Mouse (Mus musculus) T-cell, adult 2 months (primary cell): ENCODE measurements around the gene Sdc1.
A peak's percentile ranks its signal among the peaks of the same experiment; 100 is the strongest.

Experiments used
- DNase-seq: peaks from one replicate; pipeline ENCODE4 v3.0.0; 2022; ENCODE audit warnings: low spot score

The Sdc1 gene

DNA sequence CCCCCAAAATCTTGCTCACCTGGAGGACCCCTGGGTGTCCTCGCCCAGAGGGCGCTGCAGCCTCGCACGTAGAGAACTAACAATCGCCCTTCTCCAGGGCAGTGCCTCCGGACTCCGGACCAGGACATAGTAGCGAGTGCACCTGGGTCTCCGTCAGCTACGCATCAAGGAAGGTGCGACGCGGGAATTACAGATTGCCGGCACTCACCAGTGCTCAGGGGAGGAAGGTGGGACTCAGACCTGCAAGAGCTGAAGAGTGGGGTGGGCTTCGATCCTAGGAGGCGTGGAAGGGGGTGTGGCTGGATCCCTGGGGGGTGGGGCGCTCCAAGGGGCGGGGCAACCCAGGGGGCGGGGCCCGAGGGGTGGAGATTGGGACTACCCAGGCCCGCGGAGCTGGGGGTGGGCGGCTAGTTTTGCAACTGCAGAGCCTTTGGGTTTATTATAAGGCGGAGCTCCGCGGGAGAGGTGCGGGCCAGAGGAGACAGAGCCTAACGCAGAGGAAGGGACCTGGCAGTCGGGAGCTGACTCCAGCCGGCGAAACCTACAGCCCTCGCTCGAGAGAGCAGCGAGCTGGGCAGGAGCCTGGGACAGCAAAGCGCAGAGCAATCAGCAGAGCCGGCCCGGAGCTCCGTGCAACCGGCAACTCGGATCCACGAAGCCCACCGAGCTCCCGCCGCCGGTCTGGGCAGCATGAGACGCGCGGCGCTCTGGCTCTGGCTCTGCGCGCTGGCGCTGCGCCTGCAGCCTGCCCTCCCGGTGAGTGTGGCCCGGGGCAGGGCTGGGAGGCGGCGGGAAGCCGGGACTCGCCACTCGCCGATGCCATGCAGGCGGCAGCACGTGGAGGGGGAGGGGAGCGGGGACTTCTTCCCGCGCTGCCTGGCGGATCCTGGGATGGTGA is at the start of gene Sdc1:
Sdc1 (plus strand) TSS at position 378 of the 898 bp plus-strand sequence.
- peak; percentile 16 for DNase-seq

GRCm38 (mm10) chr12:8726890-8727289 is 44.2 kb upstream of the Sdc1 start:
- no peak for DNase-seq

DNA sequence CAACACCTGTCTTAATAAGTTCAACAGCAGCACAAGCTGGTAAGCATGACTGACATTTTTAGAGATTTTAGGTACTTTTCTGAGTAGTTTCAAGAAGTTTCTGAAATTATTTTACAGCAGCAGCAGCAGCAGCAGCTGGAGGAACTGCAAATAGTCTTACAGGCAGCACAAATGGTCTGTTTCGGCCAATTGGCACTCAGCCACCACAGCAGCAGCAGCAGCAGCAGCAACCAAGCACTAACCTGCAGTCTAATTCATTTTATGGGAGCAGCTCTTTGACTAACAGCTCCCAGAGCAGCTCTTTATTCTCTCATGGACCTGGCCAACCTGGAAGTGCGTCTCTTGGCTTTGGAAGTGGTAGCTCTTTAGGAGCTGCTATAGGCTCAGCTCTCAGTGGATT is 42.4 kb upstream of the Sdc1 start:
- DNase-seq = no peak

GRCm38 (mm10) chr12:8753654-8754053 is 17.5 kb upstream of the Sdc1 start:
- DNase-seq = no peak

- DNase-seq = no peak
These were observed 17.0 kb upstream of the Sdc1 start for GRCm38 (mm10) chr12:8754116-8754515.

GRCm38 (mm10) chr12:8758029-8758428 is 13.1 kb upstream of the Sdc1 start:
- no peak for DNase-seq

DNA sequence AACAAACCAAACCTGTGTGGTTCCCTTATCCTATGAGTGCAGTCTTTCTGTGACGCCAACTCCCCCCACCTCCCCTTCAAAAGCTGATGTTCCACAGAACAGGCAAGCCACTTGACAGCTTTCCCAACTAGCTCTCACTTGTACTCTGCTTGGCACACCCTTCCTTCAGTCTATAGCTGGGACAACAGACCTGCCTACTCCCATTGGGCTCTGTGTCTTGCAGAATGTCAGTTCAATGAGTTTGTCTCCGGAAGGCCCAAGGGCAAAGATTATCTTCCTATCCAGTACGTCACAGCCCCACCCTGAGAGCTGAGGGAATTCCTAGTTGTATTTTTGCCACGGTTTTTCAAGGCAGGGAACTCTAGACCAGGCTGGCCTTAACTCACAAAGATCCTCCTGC is 12.0 kb upstream of the Sdc1 start:
- no peak for DNase-seq

- DNase-seq = no peak
These were observed 11.3 kb upstream of the Sdc1 start for GRCm38 (mm10) chr12:8759779-8760178.

DNA sequence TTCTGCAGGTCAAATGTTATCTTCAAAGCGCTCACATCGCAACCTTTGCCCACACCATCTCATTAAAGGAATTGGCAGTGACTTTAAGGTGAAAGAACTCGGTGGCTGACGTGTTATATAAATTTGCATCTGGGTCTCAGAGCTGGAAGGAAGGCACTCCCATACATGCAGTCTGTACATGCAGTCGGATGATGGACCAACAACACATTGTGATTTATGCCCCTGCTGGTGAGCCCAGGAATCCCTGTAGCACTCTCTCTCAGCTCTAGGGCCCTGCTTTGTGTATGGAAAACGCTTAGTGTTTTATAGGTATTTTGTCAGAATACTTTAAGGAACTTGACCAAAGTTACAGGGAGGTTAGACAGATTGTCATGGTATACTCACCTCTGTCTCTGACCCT is 10.6 kb upstream of the Sdc1 start:
- DNase-seq = no peak

DNA sequence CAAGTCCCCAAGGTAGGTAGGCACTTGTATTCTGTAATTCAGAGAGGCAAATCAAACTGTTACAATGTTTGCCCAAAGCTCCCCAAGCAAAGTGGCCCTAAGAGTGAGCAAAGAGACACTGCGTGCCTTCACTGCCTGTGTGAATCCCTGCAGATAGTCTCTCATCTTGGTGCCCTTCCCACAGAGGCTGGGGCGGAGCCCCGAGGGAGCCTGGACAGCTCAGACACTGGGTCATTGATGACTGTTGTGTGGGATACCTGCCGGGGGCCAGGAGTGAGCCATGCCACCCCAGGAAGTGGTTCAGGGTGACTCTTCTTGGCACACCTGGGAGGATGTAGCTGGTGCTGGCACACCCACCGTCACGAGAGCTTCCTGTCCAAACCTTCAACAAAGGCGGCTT is 10.1 kb upstream of the Sdc1 start:
- no peak for DNase-seq

GRCm38 (mm10) chr12:8762667-8763066 is 8.5 kb upstream of the Sdc1 start:
- DNase-seq = no peak

DNA sequence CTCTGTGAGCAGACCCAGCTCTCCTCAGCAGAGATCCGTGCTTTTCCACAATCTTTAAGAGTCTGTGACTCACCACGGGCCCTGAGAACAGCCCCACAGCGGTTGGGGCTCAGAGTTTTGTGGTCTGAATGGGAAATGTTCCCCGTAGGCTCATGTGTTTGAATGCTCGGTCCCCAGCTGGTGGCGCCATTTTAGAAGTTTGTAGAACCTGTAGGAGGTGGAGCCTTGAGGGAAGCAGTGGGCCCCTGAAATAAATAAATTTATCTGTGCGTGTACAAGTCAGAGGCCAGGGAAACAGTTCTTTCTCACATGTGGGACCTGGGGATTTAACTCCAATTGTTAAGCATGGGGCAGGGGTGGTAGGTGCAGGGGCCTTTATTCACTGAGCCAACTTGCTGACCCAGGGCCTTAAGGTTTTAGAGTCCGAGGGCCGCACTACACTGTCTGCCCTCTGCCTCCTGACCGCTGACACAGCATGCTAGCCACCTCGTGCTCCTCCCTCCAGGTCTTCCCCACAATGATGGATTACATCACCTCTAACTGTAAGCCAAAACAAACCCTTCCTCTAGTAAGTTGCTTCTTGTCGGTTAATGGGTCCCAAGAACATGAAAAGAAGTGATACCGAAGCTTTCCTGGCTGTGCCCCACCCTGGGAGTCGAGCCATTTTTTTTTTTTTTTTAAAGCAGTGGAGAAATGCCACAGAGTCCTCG is 6.7 kb upstream of the Sdc1 start:
- no peak for DNase-seq

DNA sequence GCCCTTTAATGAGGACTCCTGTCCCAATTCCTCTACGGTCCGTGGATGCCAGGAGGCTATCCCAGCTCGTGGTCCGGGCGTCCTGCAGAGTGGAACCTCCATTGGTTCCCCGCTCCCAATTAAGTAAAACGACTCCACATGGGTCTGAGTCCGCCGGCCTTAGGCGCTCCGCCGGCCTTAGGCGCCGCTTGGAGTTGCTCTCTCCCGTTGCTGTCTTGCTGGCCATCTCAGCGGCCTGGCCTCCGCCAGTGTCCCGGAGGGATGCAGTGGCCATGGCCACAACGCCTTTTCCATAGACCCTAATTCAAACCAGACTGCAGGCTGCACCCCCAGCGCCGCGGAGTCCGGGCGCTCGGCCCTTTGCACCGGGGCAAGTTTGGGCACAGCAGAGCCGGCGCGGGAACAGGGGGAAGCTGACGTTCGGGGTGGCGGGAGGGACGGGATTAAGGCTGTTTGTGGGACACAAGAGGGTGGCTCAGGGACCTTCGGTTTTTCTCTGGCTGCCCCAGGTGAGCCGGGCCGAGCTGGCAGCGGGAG is 789 bp downstream of the Sdc1 start:
- DNase-seq = no peak

- DNase-seq = no peak
These were observed 1.5 kb downstream of the Sdc1 start for GRCm38 (mm10) chr12:8772451-8773143.

- DNase-seq = no peak
These were observed 2.2 kb downstream of the Sdc1 start for GRCm38 (mm10) chr12:8773336-8773735.

- no peak for DNase-seq
These were observed 3.1 kb downstream of the Sdc1 start for GRCm38 (mm10) chr12:8774183-8774582.

GRCm38 (mm10) chr12:8776206-8776605 is 5.1 kb downstream of the Sdc1 start:
- no peak for DNase-seq

DNA sequence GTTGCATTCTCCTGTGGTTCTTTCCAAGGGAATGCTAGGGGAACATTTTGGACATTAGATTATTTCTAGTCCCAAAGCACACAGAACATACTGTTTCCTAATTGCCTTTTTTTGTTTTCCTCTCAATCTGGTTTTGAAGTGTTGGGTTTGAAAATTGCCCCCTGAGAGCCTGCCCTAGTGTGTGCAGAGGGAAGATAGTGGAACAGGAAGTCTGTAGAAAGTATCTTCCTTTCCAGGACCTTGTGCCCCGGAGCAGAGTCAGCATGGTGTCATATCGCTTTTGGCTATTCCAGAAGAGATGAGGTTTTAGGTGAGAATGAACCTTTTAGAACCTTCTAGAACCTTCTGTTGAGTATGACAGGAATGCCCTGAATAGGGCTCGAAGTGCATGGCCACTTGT is 5.6 kb downstream of the Sdc1 start:
- DNase-seq = no peak

DNA sequence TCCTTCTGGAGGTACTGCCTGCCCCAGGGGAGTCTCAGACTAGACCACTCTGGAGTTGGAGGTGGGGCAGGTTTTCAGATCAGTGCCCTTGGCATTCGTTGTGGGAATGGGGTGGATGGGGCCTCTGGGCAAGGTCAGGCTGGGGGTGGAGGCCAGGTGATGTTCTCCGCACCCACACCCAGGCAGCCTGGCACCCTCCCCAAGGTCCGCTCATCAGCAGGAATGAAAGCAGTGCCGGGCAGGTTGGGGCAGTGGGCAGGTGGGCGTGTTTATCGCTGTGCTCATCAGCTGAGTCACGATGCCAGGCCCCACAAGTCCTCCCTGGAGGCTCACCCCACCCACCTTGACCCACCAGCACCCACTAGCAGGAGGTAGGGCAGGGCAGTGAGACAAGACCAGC is 7.0 kb downstream of the Sdc1 start:
- no peak for DNase-seq

DNA sequence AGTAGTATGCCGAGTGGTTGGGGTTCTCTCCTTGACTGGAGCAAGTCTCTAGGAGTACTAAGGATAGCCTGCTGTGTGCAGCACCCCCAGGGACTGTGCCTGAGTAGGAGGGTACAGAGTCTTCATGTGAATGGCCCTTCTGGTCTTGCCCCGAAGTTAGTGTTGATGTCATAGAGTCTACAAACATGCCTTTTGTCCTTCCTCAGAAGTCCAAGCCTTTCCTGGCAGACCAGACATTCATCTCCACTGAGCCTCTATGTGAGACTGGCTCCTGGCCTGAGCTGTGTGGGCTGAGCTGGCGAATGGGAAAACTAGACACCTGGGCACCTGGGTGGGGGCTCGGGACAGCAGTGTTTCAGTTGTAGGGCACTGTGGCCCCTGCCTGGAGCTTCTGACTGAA is 8.7 kb downstream of the Sdc1 start:
- DNase-seq = no peak

- no peak for DNase-seq
These were observed 10.0 kb downstream of the Sdc1 start for GRCm38 (mm10) chr12:8781121-8781520.

DNA sequence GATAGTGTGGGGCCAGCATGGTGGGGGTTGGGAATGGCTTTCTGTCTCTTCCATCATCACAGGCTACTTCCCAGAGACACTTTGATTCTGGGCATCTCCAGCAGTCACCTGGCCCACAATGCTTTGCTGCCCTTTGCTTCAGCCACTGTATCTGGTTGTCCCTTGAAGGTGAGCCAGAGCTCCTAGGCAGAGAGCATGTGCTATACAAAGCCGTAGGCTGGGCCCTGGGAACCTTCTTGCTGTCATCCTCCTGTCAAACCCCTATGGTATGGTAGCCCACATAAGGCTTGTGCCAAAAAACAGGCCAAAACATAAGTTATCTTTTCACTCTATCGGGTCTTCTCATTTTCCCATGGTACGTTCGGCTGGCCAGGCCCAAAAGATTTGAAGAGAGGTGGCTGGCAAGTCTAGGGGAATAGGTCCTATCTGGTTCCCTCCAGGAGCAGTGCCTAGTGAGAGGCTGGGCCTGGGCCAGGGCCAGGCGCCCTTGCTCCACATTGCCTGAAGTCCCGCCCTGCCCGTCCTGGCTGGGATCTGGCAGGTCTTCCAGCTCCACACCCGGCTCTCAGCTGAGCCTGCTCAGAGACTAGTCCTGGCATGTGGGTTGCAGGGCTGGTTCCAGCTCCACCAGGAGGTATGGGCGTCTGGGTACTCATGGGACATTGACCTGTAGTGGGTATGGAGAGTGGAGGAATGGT is 10.7 kb downstream of the Sdc1 start:
- no peak for DNase-seq
